Mouse (Mus musculus): ENCODE measurements at regions not wholly inside any gene's neighbourhood (a gene's known extent, or its start where the extent isn't known, plus 50 kb on each side); places are given as distances from the start of the nearest gene placed in this dataset.

DNA sequence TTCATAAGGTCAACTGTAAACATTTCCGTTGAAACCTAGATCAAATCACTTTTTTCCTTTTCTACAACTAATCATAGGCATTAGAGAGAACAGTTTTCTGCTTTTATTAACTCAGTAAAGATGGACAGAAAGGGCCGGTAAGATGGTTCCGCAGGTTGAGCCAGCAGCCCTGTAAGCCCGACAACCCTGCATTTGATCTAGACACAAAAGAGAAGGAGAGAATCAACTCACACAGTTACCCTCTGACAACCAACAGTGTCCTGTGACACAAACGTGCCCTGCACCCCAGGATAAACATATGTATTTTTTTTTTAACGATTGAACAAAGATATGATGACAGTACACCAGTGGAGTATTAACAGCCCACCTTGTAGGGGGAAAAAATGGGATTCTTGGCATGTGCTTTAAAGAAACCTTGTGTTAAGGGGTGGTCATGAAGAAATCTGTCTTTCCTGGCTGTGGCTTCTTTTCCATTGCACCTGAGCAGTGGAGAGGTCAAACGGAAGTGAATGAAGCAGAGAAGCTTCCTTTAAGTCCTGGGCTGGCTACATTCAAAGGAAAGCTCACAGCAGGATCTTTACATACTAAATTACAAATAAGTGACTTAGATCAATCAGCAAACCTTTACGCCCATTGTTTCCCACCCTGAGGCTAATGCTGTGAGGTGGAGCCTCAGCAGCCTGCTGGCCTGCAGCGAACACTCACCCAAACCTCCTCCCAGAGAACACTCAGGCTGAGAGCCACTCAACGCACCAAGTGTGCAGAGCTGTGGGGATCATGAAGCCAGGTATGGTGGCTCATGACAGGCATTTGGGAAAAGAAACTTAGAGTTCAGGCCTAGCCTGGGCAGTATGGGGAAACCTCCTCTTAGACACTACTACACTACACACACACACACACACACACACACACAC lies 66.8 kb upstream of the Arhgap29 start:
- TF ChIP-seq POLR2A (IDR thresholded peaks at IDR 0.05; ENCODE audit: borderline replicate concordance, extremely low read depth, low read depth, low read length) (peak; percentile 19; the same call in 1 of the 2 replicates), CTCF (IDR thresholded peaks at IDR 0.05; ENCODE audit: insufficient read depth, low read length) (no peak)
